Mouse (Mus musculus): ENCODE measurements around the gene Atf3.
"Not testable (repeated sequence)": the region's sequence is repeated elsewhere in the genome, so short reads cannot be mapped to it uniquely, and the experiment has no call there.

Atf3 gene

GRCm38 (mm10) chr1:191150924-191151605, 66.8 kb downstream of the Atf3 start:
- no peak for DNase-seq (ENCODE audit: low read depth, low spot score)

DNA sequence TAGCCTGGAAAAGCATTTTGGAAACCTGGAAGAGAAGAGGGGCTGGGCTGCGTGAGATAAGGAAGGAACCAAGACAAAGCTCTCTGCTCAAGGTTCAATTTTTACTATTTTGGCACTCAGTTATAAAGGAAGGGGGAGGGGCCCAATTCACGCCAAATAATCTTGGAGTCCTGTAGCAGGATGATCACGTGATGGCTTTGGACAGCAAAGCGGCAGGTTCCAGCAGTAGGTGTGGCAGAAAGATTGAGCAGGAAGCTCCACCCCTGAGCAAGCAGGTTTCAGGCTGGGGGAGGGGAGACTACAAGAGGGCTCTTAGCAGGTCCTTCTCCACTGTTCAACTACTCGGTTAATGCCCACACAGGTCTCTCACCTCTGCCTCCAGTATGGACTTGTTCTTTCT, 68.3 kb downstream of the Atf3 start:
- not testable (repeated sequence) for DNase-seq (ENCODE audit: low read depth, low spot score)

GRCm38 (mm10) chr1:191140983-191141382, 76.9 kb downstream of the Atf3 start:
- no peak for DNase-seq (ENCODE audit: low read depth, low spot score)

DNA sequence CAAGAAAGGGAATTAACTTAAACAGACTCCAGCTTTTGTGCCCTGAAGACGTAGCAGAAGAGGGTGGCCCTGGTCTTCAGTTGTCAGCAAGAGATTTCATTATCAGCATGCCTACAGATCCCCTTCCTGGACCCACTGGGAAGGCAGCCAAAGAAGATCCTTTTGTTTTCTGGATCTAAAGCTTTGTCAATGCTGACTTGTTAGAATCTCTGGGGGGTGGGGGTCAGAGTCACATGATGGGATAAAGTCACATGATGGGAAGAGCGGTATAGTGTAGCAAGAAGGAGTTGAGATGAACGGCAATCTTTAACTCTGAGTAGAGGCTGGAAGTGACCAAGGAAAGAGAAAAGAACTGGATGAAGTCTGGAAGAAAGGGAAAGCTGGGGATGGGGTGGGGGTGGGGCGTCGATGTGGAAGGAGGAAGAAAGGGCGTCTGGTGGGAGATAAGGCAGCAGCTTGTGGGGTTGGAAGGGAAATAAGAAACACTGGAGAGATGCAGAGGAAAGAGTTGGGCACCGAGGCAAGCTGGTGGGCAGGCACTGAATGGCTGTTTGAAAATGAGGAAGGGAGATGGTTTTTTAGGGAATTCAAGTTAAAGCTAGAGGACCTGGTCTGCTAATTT, 78.9 kb downstream of the Atf3 start:
- DNase-seq (ENCODE audit: low read depth, low spot score): no peak

GRCm38 (mm10) chr1:191138436-191138835, 79.4 kb downstream of the Atf3 start:
- DNase-seq (ENCODE audit: low read depth, low spot score): no peak

- DNase-seq (ENCODE audit: low read depth, low spot score): no peak
Measured at GRCm38 (mm10) chr1:191135406-191135805, 82.4 kb downstream of the Atf3 start.

DNA sequence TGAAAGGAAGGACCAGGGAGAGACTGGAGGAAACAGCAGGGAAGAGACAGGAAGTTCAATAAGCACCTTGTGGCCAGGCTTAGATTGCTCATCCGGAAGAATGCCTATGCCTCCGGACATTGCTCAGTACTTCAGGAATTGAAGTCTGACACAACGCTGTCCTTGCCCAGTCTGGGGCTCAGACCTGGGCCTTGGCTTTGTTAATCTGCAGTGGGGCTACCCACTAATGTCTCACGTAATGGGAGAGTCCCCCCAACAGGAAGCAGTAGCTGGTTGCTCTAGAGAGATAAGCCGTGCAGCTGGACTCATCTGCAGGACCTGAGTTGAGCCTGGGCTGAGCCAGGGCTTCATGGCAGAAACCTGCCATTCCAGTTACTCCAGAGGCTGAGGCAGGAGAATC, 84.9 kb downstream of the Atf3 start:
- DNase-seq (ENCODE audit: low read depth, low spot score): no peak

GRCm38 (mm10) chr1:191132240-191132639, 85.6 kb downstream of the Atf3 start:
- DNase-seq (ENCODE audit: low read depth, low spot score): peak; percentile 16

GRCm38 (mm10) chr1:191131692-191132091, 86.1 kb downstream of the Atf3 start:
- DNase-seq (ENCODE audit: low read depth, low spot score): no peak

GRCm38 (mm10) chr1:191125811-191126638, 91.8 kb downstream of the Atf3 start:
- peak; percentile 46 for DNase-seq (ENCODE audit: low read depth, low spot score)

DNA sequence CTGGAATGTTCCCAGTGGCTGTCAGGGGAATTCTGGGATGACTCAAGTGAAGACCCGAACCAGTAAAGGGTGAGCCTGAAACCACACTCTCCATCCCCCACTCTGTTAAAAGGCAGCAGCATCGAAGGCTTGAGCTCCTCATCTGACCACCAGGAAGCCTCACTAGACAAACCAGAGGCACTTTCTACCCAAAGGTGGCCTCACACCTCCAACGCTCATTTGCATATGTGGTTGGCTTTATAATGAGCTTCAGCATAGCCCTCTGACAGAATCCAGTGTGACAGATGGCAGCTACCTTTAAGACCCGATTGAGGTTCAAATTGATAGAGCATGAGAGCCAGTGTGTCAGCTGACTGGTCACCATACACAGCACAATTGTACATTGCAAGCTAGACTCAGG, 93.6 kb downstream of the Atf3 start:
- no peak for DNase-seq (ENCODE audit: low read depth, low spot score)

DNA sequence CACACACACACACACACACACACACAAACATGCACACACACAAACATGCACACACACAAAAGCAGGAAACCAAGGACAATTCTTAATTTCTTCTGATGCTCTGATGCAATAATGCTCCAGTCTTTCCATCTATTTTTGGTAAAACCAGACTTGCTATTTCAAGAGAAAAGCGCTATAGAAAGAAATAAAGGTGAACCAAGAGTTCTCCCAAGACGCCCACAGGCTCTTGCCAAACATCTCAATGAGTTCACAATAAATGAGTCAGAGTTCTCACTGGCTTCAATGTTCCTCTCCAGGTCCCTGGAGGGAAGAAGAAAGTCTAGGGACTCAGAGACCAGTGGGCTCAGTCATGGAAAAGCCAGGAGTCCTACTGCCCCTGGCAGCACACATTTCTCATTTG, 94.1 kb downstream of the Atf3 start:
- peak; percentile 61 for DNase-seq (ENCODE audit: low read depth, low spot score)

DNA sequence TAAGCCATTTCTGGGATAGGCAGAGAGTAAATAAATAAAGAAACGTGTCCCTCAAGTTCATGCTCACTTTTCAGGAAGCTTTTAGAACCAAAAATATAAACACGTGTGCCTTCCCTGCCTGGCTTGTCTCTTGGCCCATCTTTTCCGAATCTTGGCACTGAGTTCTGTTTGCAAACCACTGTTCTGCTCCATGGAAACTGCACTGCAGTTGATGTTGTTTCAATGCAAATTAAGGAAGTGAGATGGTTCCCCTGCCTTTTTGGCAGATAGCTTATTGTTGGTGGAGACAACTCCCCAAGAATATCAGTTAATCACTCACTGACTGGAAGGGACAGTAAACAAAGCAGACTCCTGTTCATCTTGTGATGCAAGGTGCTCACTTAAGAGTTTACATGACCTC, 95.1 kb downstream of the Atf3 start:
- DNase-seq (ENCODE audit: low read depth, low spot score): peak; percentile 58

Data from brain, adult 2 months (tissue).